Mouse (Mus musculus) forebrain, postnatal 0 days (tissue): ENCODE results near the gene Cks2. TPM values are rescaled to one million over a fixed set of nuclear protein-coding genes. Genes with fewer than 3 reads are reported as not detected.

Source experiments
- ATAC-seq: fragments of 200-750 bp; cut with Nextera tagmentation; 2 replicates; pipeline ENCODE4 v1.8.0; 2017; ENCODE audit warnings: mild to moderate bottlenecking, moderate library complexity
- DNase-seq: peaks from one replicate; pipeline ENCODE4 v3.0.0-alpha.2; 2015
- H3K27ac ChIP-seq: fragments of 300-500 bp; sonication (generic); 2 replicates; pipeline ENCODE4 v1.5.1; 2014; ENCODE audit warnings: low read depth, mild to moderate bottlenecking, antibody characterized with exemption, low read length, moderate library complexity, mixed read lengths
- H3K27me3 ChIP-seq: fragments of 300-500 bp; sonication (generic); 2 replicates; pipeline ENCODE4 v1.6.1; 2014; ENCODE audit warnings: mild to moderate bottlenecking, low read length, mixed read lengths; ENCODE audit not compliant: insufficient read depth
- H3K36me3 ChIP-seq: fragments of 300-500 bp; sonication (generic); 2 replicates; pipeline ENCODE4 v1.6.1; 2014; ENCODE audit warnings: mild to moderate bottlenecking, moderate library complexity; ENCODE audit not compliant: insufficient read depth
- H3K4me1 ChIP-seq: fragments of 300-500 bp; sonication (generic); 2 replicates; pipeline ENCODE4 v1.6.1; 2014; ENCODE audit warnings: antibody characterized with exemption; ENCODE audit not compliant: insufficient read depth
- H3K4me2 ChIP-seq: fragments of 300-500 bp; sonication (generic); 2 replicates; pipeline ENCODE4 v1.6.1; 2014; ENCODE audit warnings: low read depth, mild to moderate bottlenecking, moderate library complexity
- H3K4me3 ChIP-seq: fragments of 300-500 bp; sonication (generic); 2 replicates; pipeline ENCODE4 v1.5.1; 2014; ENCODE audit warnings: low read depth, low read length, mixed read lengths
- H3K9ac ChIP-seq: fragments of 300-500 bp; sonication (generic); 2 replicates; pipeline ENCODE4 v1.6.1; 2014; ENCODE audit warnings: mild to moderate bottlenecking
- H3K9me3 ChIP-seq: fragments of 300-500 bp; sonication (generic); 2 replicates; pipeline ENCODE4 v1.6.1; 2016; ENCODE audit warnings: low read length
- CTCF ChIP-seq: sonication (generic); IDR thresholded peaks from 2 replicates; pipeline ENCODE4 v1.5.1; 2016; ENCODE audit warnings: antibody characterized with exemption, control low read depth, low read depth
- WGBS: fragments of 180-500 bp; shearing (Covaris S2); extraction: QIAGEN DNeasy Blood & Tissue Kit; methylation state at CpG from one replicate; pipeline ENCODE4 v1.1.7; 2014; 5-methylcytosine and 5-hydroxymethylcytosine counted together
- polyA plus RNA-seq: library from polyadenylated mRNA; unstranded; fragments of >200 nt; fragmentation: Nextera tagmentation; extraction: Ambion mirVana; gene quantifications from 2 replicates; pipeline ENCODE4 v1.2.1, GENCODE M21; 2015
- total RNA-seq: library from RNA; depleted of rRNA; stranded (reverse); fragments of >200 nt; gene quantifications from 2 replicates; pipeline ENCODE4 v1.2.3, GENCODE M21; 2014; rRNA removed

Cks2 gene
- total and polyA plus RNA-seq, 2 experiments from 2014 or later, result 35.7 to 35.8 TPM

DNA sequence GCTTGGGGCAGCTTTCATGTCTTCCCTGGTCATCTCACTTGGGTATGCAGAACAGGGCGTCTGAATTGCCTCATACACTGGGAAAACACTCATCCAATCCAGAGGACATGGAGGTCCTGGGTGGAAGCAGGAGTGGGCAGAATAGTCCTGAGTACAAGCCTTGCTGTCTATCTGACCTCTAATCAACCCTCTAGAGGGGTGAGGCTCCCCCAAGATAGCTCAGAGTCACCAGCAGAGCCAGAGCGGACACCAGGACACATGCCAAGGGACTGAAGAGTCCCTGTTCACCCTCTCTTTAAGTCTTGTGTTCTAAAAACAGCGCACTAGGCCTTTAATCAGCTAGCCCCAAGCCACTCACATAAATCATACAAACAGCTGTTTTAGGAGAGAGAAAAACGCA lies 52.9 kb downstream of the Cks2 start:
- peaks cover 39% of the 10 kb centered on the region for H3K36me3 ChIP-seq
- DNase-seq (no peak), ATAC-seq (no peak)
- H3K4me3 ChIP-seq, result no peak overlapping the region
- no peak for TF ChIP-seq CTCF
- no peak overlapping the region for H3K27ac ChIP-seq
- H3K4me2 ChIP-seq, result no peak overlapping the region
- H3K9me3 ChIP-seq, result no peaks in the 10 kb centered on the region
- H3K27me3 ChIP-seq, result no peaks in the 10 kb centered on the region
- H3K4me1 ChIP-seq, result no peaks in the 10 kb centered on the region
- no peak overlapping the region for H3K9ac ChIP-seq
- 79% methylated on average over 4 of the region's 4 CpGs for WGBS

DNA sequence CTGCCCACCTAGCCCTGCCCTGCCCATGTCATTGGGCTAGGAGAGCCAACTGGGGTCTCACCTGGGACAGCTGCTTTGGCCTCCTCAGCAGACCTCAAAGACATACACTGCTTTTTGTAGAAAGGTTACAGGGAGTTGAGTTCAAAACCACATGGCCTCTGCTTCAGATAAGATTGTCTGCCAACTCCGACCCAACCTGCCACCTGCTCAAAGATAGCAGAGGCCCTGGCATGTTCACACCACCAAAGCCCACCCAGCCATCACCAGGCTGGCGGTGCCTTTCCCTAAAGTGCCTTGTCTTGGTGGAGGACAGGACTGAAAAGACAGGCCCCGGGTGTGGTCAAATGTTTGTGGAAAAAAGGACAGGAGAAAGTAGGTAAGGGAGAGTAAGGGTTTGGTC lies 53.3 kb downstream of the Cks2 start:
- no peak overlapping the region for H3K4me2 ChIP-seq
- 90% methylated on average over 3 of the region's 3 CpGs for WGBS
- TF ChIP-seq CTCF, result no peak
- H3K36me3 ChIP-seq, result peaks cover 43% of the 10 kb centered on the region
- H3K27me3 ChIP-seq, result no peaks in the 10 kb centered on the region
- no peaks in the 10 kb centered on the region for H3K4me1 ChIP-seq
- DNase-seq, result no peak
- H3K27ac ChIP-seq, result no peak overlapping the region
- H3K9me3 ChIP-seq, result no peaks in the 10 kb centered on the region
- no peak overlapping the region for H3K4me3 ChIP-seq
- ATAC-seq, result no peak
- no peak overlapping the region for H3K9ac ChIP-seq

Other genes with a start within 250 kb of the Cks2 start
- gene S1pr3, start 236.6 kb upstream of the Cks2 start, total RNA-seq, result 4.2 and 8.4 TPM in 2 replicates
- gene S1pr3, start 236.6 kb upstream of the Cks2 start, polyA plus RNA-seq, result 7.4 and 9.6 TPM in 2 replicates
- 98.1 and 106 TPM in 2 replicates for gene Shc3, start 75.8 kb upstream of the Cks2 start, total RNA-seq
- gene Shc3, start 75.8 kb upstream of the Cks2 start, polyA plus RNA-seq, result 6.8 and 11.6 TPM in 2 replicates
- 18.1 and 18.7 TPM in 2 replicates for gene Secisbp2, start 6.5 kb downstream of the Cks2 start, total RNA-seq
- gene Secisbp2, start 6.5 kb downstream of the Cks2 start, polyA plus RNA-seq, result 20.2 and 21.8 TPM in 2 replicates
- 10.2 and 16.5 TPM in 2 replicates for gene Sema4d, start 148.5 kb downstream of the Cks2 start, total RNA-seq
- gene Sema4d, start 148.5 kb downstream of the Cks2 start, polyA plus RNA-seq, result 9.8 and 14.2 TPM in 2 replicates
- 13.8 and 13.9 TPM in 2 replicates for gene Gadd45g, start 201.4 kb downstream of the Cks2 start, total RNA-seq
- gene Gadd45g, start 201.4 kb downstream of the Cks2 start, polyA plus RNA-seq, result 34.3 and 35.1 TPM in 2 replicates